Mouse (Mus musculus) regulatory T cell (primary cell): ENCODE measurements around the gene Rrp15.

Source experiments
- in situ Hi-C: fragments of 300-600 bp; cut with MboI, MseI; formaldehyde crosslinking; loops from one replicate; pipeline ENCODE4 v1.15.1; 2025; ENCODE audit warnings: high pct_unique_total_duplicates

Gene Rrp15

DNA sequence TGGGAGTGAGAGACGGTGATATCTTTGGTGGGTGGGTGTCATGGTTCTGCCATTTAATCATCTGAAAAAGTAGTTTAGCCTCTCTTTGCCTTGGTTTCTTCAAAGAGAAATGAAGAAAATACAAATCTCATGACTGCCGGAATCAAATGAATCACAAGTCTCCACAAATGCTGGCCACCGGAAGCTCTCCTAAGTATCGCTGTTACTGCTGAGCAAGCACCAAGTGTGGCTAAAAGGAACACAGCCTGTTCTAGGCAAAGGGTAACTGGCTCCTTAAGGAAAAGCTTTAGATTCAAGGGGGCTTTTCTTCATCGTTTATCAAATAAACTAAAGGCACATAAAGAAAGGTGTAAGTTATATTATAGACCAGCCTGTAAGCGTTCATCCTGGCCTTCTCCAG lies 73.9 kb downstream of the Rrp15 start:
- in situ Hi-C loops: no loop called here

GRCm38 (mm10) chr1:186674621-186675020 lies 74.5 kb downstream of the Rrp15 start:
- in situ Hi-C loops: no loop called here

DNA sequence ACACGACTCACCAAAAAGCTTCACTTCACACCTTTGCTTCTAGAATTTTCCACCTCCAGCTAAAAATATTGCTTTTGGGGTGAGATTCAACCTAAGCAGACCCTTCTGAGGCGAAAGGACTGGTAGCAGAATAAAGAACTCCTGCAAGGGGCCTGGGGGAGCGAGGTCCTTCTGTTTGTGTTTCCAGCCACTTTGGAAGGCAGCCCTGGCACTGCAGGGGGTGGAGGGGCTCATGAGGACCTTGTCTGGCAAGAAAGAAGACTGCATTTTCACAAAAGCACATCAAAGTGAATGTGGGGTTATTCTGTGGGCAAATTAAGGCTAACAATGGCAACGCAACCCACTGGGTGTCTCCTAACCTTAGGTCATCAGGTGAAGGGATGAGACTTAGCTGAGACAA lies 76.0 kb downstream of the Rrp15 start:
- in situ Hi-C loops: no loop called here
